Mouse (Mus musculus): ENCODE results near the gene Draxin. TPM values are rescaled to one million over a fixed set of nuclear protein-coding genes. Genes with fewer than 3 reads are reported as not detected.

Gene Draxin
- polyA plus RNA-seq, 1 experiment, result 1.9 TPM

- Histone ChIP-seq H3K36me3 (ENCODE audit: control insufficient read depth, insufficient read depth, low read length) (no peaks in the 10 kb centered on the region), H3K27ac (ENCODE audit: insufficient read depth, low read length) (no peak overlapping the region), H3K4me3 (ENCODE audit: extremely low read depth, insufficient read depth, insufficient read length) (no peak overlapping the region), H3K4me1 (ENCODE audit: control insufficient read depth, insufficient read depth, insufficient read length) (0 out of 2 replicates have a peak, but pooled peaks cover 1% of the 10 kb centered on the region), H3K27me3 (ENCODE audit: control insufficient read depth, insufficient read depth, low read length) (peaks cover 14% of the 10 kb centered on the region)
- DNase-seq (ENCODE audit: low read depth in 1 of 2, low spot score in 2 of 2), result no peak
- TF ChIP-seq CTCF (IDR thresholded peaks at IDR 0.05; ENCODE audit: extremely low read depth, insufficient read depth, insufficient read length, insufficient replicate concordance) (no peak), POLR2A (IDR thresholded peaks at IDR 0.05; ENCODE audit: low read depth, low read length) (no peak)
- WGBS, result 17% methylated on average over 15 of the region's 15 CpGs
These were observed 39.1 kb upstream of the Draxin start for GRCm38 (mm10) chr4:148169586-148169985.

- H3K36me3 ChIP-seq (ENCODE audit: control insufficient read depth, insufficient read depth, low read length), result no peaks in the 10 kb centered on the region
- peak; percentile 81 for TF ChIP-seq CTCF (IDR thresholded peaks at IDR 0.05; ENCODE audit: extremely low read depth, insufficient read depth, insufficient read length, insufficient replicate concordance)
- no peak for TF ChIP-seq POLR2A (IDR thresholded peaks at IDR 0.05; ENCODE audit: low read depth, low read length)
- no peak overlapping the region for H3K4me3 ChIP-seq (ENCODE audit: extremely low read depth, insufficient read depth, insufficient read length)
- peaks cover 5% of the 10 kb centered on the region for H3K4me1 ChIP-seq (ENCODE audit: control insufficient read depth, insufficient read depth, insufficient read length)
- H3K27ac ChIP-seq (ENCODE audit: insufficient read depth, low read length), result no peak overlapping the region
- peak; percentile 47 to 54 for DNase-seq (ENCODE audit: low read depth in 1 of 2, low spot score in 2 of 2)
- 15% methylated on average over 7 of the region's 7 CpGs for WGBS
- H3K27me3 ChIP-seq (ENCODE audit: control insufficient read depth, insufficient read depth, low read length), result peaks cover 16% of the 10 kb centered on the region
These were observed 37.8 kb upstream of the Draxin start for GRCm38 (mm10) chr4:148168287-148168686.

GRCm38 (mm10) chr4:148166986-148167385 lies 36.5 kb upstream of the Draxin start:
- Histone ChIP-seq H3K4me3 (ENCODE audit: extremely low read depth, insufficient read depth, insufficient read length) (no peak overlapping the region), H3K27ac (ENCODE audit: insufficient read depth, low read length) (no peak overlapping the region), H3K27me3 (ENCODE audit: control insufficient read depth, insufficient read depth, low read length) (peaks cover 18% of the 10 kb centered on the region), H3K36me3 (ENCODE audit: control insufficient read depth, insufficient read depth, low read length) (no peaks in the 10 kb centered on the region), H3K4me1 (ENCODE audit: control insufficient read depth, insufficient read depth, insufficient read length) (peaks cover 5% of the 10 kb centered on the region)
- TF ChIP-seq CTCF (IDR thresholded peaks at IDR 0.05; ENCODE audit: extremely low read depth, insufficient read depth, insufficient read length, insufficient replicate concordance), result peak; percentile 56; the same call in 1 of the 2 replicates
- TF ChIP-seq POLR2A (IDR thresholded peaks at IDR 0.05; ENCODE audit: low read depth, low read length), result no peak
- WGBS, result 20% methylated on average over 3 of the region's 4 CpGs
- DNase-seq (ENCODE audit: low read depth in 1 of 2, low spot score in 2 of 2), result peak; percentile 42 to 69

- H3K36me3 ChIP-seq (ENCODE audit: control insufficient read depth, insufficient read depth, low read length), result no peaks in the 10 kb centered on the region
- DNase-seq (ENCODE audit: low read depth in 1 of 2, low spot score in 2 of 2), result no peak
- no peak overlapping the region for H3K4me3 ChIP-seq (ENCODE audit: extremely low read depth, insufficient read depth, insufficient read length)
- TF ChIP-seq CTCF (IDR thresholded peaks at IDR 0.05; ENCODE audit: extremely low read depth, insufficient read depth, insufficient read length, insufficient replicate concordance) (no peak), POLR2A (IDR thresholded peaks at IDR 0.05; ENCODE audit: low read depth, low read length) (no peak)
- H3K4me1 ChIP-seq (ENCODE audit: control insufficient read depth, insufficient read depth, insufficient read length), result peaks cover 5% of the 10 kb centered on the region
- H3K27ac ChIP-seq (ENCODE audit: insufficient read depth, low read length), result no peak overlapping the region
- WGBS, result 38% methylated on average over 10 of the region's 10 CpGs
- peaks cover 21% of the 10 kb centered on the region; the same call in 1 of the 2 replicates for H3K27me3 ChIP-seq (ENCODE audit: control insufficient read depth, insufficient read depth, low read length)
These were observed 35.9 kb upstream of the Draxin start for GRCm38 (mm10) chr4:148166431-148166830.

- WGBS, result 22% methylated on average over 17 of the region's 17 CpGs
- no peak overlapping the region for H3K4me3 ChIP-seq (ENCODE audit: extremely low read depth, insufficient read depth, insufficient read length)
- H3K27me3 ChIP-seq (ENCODE audit: control insufficient read depth, insufficient read depth, low read length), result peaks cover 23% of the 10 kb centered on the region
- DNase-seq (ENCODE audit: low read depth in 1 of 2, low spot score in 2 of 2), result no peak
- H3K4me1 ChIP-seq (ENCODE audit: control insufficient read depth, insufficient read depth, insufficient read length), result peaks cover 5% of the 10 kb centered on the region
- H3K36me3 ChIP-seq (ENCODE audit: control insufficient read depth, insufficient read depth, low read length), result no peaks in the 10 kb centered on the region
- TF ChIP-seq CTCF (IDR thresholded peaks at IDR 0.05; ENCODE audit: extremely low read depth, insufficient read depth, insufficient read length, insufficient replicate concordance), result no peak
- TF ChIP-seq POLR2A (IDR thresholded peaks at IDR 0.05; ENCODE audit: low read depth, low read length), result no peak
- no peak overlapping the region for H3K27ac ChIP-seq (ENCODE audit: insufficient read depth, low read length)
These were observed 35.1 kb upstream of the Draxin start for GRCm38 (mm10) chr4:148165551-148165950.

GRCm38 (mm10) chr4:148164461-148164860 lies 34.0 kb upstream of the Draxin start:
- peaks cover 5% of the 10 kb centered on the region for H3K4me1 ChIP-seq (ENCODE audit: control insufficient read depth, insufficient read depth, insufficient read length)
- TF ChIP-seq POLR2A (IDR thresholded peaks at IDR 0.05; ENCODE audit: low read depth, low read length), result no peak
- TF ChIP-seq CTCF (IDR thresholded peaks at IDR 0.05; ENCODE audit: extremely low read depth, insufficient read depth, insufficient read length, insufficient replicate concordance), result no peak
- peak overlapping the region; percentile 7; the same call in 1 of the 2 replicates for H3K4me3 ChIP-seq (ENCODE audit: extremely low read depth, insufficient read depth, insufficient read length)
- DNase-seq (ENCODE audit: low read depth in 1 of 2, low spot score in 2 of 2), result no peak
- 4% methylated on average over 16 of the region's 16 CpGs for WGBS
- H3K27me3 ChIP-seq (ENCODE audit: control insufficient read depth, insufficient read depth, low read length), result peaks cover 25% of the 10 kb centered on the region
- H3K36me3 ChIP-seq (ENCODE audit: control insufficient read depth, insufficient read depth, low read length), result no peaks in the 10 kb centered on the region
- H3K27ac ChIP-seq (ENCODE audit: insufficient read depth, low read length), result no peak overlapping the region

GRCm38 (mm10) chr4:148164002-148164439 lies 33.5 kb upstream of the Draxin start:
- TF ChIP-seq CTCF (IDR thresholded peaks at IDR 0.05; ENCODE audit: extremely low read depth, insufficient read depth, insufficient read length, insufficient replicate concordance), result peak; percentile 75; the same call in 1 of the 2 replicates
- TF ChIP-seq POLR2A (IDR thresholded peaks at IDR 0.05; ENCODE audit: low read depth, low read length), result no peak
- peaks cover 7% of the 10 kb centered on the region for H3K4me1 ChIP-seq (ENCODE audit: control insufficient read depth, insufficient read depth, insufficient read length)

More at GRCm38 (mm10) chr4:148164002-148164439, 33.5 kb upstream of the Draxin start:
- peak overlapping the region; percentile 43 for H3K4me3 ChIP-seq (ENCODE audit: extremely low read depth, insufficient read depth, insufficient read length)
- 3% methylated on average over 29 of the region's 29 CpGs for WGBS
- no peak overlapping the region for H3K27ac ChIP-seq (ENCODE audit: insufficient read depth, low read length)
- peak in 1 of 2 experiments; percentile 70 for DNase-seq (ENCODE audit: low read depth in 1 of 2, low spot score in 2 of 2)
- peaks cover 23% of the 10 kb centered on the region for H3K27me3 ChIP-seq (ENCODE audit: control insufficient read depth, insufficient read depth, low read length)
- no peaks in the 10 kb centered on the region for H3K36me3 ChIP-seq (ENCODE audit: control insufficient read depth, insufficient read depth, low read length)
